Mouse (Mus musculus): Measurements from ENCODE around the gene Lsm14b. TPM values are rescaled to one million over a fixed set of nuclear protein-coding genes. Genes with fewer than 3 reads are reported as not detected.

Gene Lsm14b
- total RNA-seq, 1 experiment from 2014 or later = 45.1 TPM

GRCm38 (mm10) chr2:180063338-180064131 is 38.7 kb downstream of the Lsm14b start:
- no peak for DNase-seq

DNA sequence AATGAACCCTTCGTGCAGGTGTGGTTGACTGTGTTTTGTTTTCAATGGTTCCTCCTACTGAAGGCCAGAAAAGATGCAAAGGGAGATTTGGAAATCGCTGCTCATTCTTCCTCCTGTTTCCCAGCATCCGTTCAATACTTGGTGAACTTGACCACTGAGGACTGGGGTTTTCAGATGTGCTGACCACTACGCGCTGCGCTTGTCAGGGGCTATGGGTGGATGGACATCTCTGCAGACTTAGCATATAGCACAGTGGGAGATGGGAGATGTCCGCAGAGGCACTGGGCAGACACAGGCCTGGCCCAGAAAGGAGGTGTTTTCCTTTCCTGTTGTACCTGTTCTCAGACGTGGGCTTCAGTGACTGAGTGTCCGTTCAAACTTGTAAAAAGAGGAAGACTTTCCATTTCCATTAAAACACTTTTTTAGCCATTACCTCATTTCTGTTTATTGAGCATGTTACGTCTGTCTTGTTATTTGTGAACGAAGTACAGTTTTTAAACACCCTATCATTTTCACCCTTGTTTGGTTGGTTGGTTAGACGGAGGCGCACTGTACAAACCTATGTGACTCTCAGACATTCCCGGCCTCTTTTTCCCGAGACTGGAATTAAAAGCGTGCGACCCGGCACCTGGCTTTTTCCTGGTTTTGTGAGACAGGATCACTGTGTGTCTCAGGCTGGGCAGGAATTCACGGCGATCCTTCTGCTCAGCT is 45.1 kb downstream of the Lsm14b start:
- DNase-seq = no peak

DNA sequence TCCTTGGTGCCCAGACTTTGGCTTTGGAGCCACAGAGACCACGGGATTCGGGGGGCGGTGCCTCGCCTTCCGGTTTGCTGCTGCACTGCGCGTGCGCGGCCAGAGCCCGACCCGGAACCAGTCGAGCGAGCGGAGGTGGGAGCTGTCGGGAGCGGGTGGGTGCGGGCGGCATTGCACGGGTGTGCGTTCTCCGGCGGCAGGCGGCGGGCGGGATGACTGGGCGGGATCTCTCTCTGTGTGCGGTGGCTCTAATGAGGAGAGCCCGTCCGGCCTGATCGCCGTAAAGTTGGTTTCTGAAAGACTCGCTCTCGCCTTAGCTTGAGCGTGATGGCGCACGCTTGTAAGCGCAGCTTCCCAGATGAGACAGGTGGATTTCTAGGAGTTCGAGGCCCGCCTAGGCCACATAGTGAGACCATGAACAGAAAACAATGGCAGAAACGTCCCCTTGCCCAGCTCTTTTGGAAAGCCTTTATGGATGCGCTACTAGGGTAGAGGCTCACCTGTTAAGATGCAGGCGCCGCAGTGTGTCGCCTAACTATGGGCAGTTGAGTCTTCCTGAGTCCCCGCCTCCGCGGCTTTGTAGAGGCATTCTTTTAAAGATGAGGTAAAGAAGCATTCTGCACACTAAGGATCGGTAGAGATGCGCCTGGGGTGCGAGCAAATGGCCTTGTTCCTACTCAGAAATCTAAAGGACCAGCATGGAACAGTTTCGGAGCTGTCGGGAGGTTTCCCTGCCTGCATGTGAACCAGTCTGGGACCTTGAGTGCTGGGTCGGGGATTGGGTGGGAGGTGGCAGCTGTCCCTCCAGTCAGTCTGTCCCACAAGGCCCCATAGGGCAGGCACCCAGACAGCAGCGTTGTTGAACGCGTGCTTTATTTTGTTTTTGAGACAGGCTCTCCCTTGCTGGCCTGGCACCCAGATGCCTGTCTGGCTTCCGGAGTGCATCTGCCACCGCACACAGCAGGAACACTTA is 46.0 kb downstream of the Lsm14b start, which contains the start of gene Mtg2:
TSS of gene Mtg2 (plus strand) at position 108 of the 973 bp plus-strand sequence.
- peak; percentile 94 for DNase-seq

GRCm38 (mm10) chr2:180071671-180072070 is 46.9 kb downstream of the Lsm14b start:
- no peak for DNase-seq

DNA sequence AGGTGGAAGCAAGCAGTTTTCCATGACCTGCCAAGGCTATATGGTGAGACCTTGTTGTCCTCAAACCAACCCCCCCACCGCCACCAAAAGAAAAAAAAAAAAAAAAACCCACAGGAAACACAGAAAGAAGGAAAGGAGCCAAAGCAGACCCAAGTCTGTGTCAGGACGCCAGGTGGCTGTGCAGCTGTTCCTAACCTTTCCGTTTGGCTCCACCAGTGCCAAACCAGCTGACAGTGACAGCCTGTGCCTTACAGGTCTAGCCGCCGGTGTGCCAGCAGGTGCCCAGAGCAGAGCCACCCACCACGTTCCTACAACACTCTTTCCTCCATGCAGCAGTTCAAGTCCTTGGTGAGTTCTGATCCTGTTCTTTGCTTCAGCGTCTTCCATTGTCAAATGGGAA is 48.1 kb downstream of the Lsm14b start:
- no peak for DNase-seq

DNA sequence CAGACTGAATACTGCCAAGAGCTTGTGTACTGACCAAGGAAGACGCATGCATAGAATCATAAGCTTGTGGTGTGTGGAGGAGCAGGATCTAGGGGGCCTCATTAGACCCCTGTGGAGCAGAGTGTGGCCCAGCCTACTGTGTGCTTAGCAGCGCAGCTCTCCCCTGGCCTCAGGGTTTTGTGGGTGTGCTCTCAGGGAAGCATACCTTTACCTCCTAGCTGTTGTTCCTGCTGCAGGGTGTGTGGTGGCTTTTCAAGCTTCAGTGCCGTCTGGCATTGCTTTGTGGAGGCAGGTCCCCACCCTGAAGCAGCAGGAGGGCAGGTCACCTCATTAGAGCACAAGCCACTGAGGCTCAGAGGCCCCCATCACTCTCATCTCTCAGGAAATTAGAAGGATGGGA is 52.8 kb downstream of the Lsm14b start:
- no peak for DNase-seq

DNA sequence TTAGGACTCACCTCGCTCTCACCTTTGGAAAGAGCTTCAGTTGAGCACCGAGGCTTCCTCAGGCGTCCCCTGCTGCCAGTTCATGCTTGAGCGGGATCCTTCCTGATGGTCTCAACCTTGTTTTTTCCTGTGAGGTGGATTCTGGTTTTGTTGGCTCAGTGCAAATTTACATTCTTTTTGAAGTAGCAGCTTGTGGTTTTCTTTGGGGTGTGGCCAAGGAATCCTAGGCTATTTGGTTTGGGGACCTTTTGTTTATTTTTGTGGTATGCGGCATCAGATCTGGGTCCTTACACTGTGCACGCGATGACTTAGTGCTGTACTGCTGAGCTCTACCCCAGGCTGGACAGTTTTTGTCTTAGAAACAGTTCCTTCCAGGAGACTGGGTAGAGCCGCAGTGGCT is 55.9 kb downstream of the Lsm14b start:
- DNase-seq = no peak

GRCm38 (mm10) chr2:180083063-180083462 is 58.3 kb downstream of the Lsm14b start:
- DNase-seq = no peak

- DNase-seq = no peak
Measured at GRCm38 (mm10) chr2:180084565-180084964, 59.8 kb downstream of the Lsm14b start.

Other genes with a start within 250 kb of the Lsm14b start
- 18.8 and 25.3 TPM in 2 replicates for gene Taf4, start 48.3 kb upstream of the Lsm14b start, total RNA-seq (2021)
- gene Psma7, start 17.4 kb downstream of the Lsm14b start, total RNA-seq (2021) = 240 and 254 TPM in 2 replicates
- 10.9 and 13.6 TPM in 2 replicates for gene Ss18l1, start 17.5 kb downstream of the Lsm14b start, total RNA-seq (2021)
- 21.4 and 23.1 TPM in 2 replicates for gene Mtg2, start 45.6 kb downstream of the Lsm14b start, total RNA-seq (2021)
- gene Hrh3, start 79.5 kb downstream of the Lsm14b start, total RNA-seq (2021) = 0.49 TPM in 1 of 2 replicates, not detected in the other
- gene Osbpl2, start 94.3 kb downstream of the Lsm14b start, total RNA-seq (2021) = 47.2 and 48.9 TPM in 2 replicates
- gene Adrm1, start 146.5 kb downstream of the Lsm14b start, total RNA-seq (2021) = 132 and 145 TPM in 2 replicates
- gene Lama5, start 200.9 kb downstream of the Lsm14b start, total RNA-seq (2021) = 29.3 and 38.0 TPM in 2 replicates
- 728 and 789 TPM in 2 replicates for gene Rps21, start 232.4 kb downstream of the Lsm14b start, total RNA-seq (2021)
- 16.1 and 19.6 TPM in 2 replicates for gene Cables2, start 248.5 kb downstream of the Lsm14b start, total RNA-seq (2021)